Mouse (Mus musculus) liver, embryonic 12.5 days (tissue): ENCODE data around the gene Ifngr1. TPM values are rescaled to one million over a fixed set of nuclear protein-coding genes. Genes with fewer than 3 reads are reported as not detected.

Experiments
- polyA plus RNA-seq: library from polyadenylated mRNA; unstranded; fragments of >200 nt; fragmentation: Nextera tagmentation; extraction: Ambion mirVana; gene quantifications from 2 replicates; pipeline ENCODE4 v1.2.1, GENCODE M21; 2016

The Ifngr1 gene
- polyA plus RNA-seq, 1 experiment from 2014 or later: 40.7 TPM

Other genes starting within 250 kb of the Ifngr1 start
- gene Olig3, start 235.4 kb upstream of the Ifngr1 start, polyA plus RNA-seq: not detected in 2 replicates
- gene Il22ra2, start 30.0 kb downstream of the Ifngr1 start, polyA plus RNA-seq: not detected in 2 replicates
- gene Il20ra, start 120.6 kb downstream of the Ifngr1 start, polyA plus RNA-seq: 0.33 and 0.37 TPM in 2 replicates